18 mouse cellular contexts compared by ENCODE assay signal in genomic region chr4:64011308-64011707, GRCm38 (mm10). TPM values are rescaled to one million over a fixed set of nuclear protein-coding genes. Genes with fewer than 3 reads are reported as not detected.
"Had no signal": no experiment of that assay in that cellular context is flagged by ENCODE, and none has a peak within 500 bp of the region (broad histone marks: within the 10 kb centered on the region; RNA-seq: fewer than 3 reads in every experiment).

No protein-coding gene starts in this region.

- H3K27me3 ChIP-seq: kidney, embryonic 15.5 days; liver, embryonic 13.5 days had no signal

- H3K27ac ChIP-seq: kidney, embryonic 15.5 days; left cerebral cortex, adult 2 months; liver, embryonic 13.5 days had no signal

- H3K4me3 ChIP-seq: kidney, embryonic 15.5 days; left cerebral cortex, adult 2 months; liver, embryonic 13.5 days had no signal

- H3K4me2 ChIP-seq: kidney, embryonic 15.5 days; liver, embryonic 13.5 days; midbrain, embryonic 11.5 days had no signal

- H3K9ac ChIP-seq: kidney, embryonic 15.5 days; liver, embryonic 13.5 days had no signal

- H3K9me3 ChIP-seq: kidney, embryonic 15.5 days; liver, embryonic 13.5 days had no signal

- H3K36me3 ChIP-seq: liver, embryonic 13.5 days had no signal

- DNase-seq: kidney, adult 8-10 months; kidney, postnatal 10 days; kidney, postnatal 36 days; layer of hippocampus, postnatal 36 days; liver, embryonic 13.5 days; lung, adult 2 months; lung, postnatal 14 days; lung, postnatal 4 days; midbrain, embryonic 14.5 days; right cerebral cortex, postnatal 25 days; spleen, adult 18-20 months; thymus, adult 2 months; thymus, postnatal 14 days; thymus, postnatal 4 days had no signal

- H3K4me1 ChIP-seq: kidney, embryonic 15.5 days; liver, embryonic 13.5 days had no signal

RNA-seq across cellular contexts. Expression of gene Tnc, which starts 35.5 kb away (rescaled TPM):
- total RNA-seq: megakaryocyte-erythroid progenitor cell, adult 5-6 weeks had no signal
